Mouse (Mus musculus): ENCODE results near the gene Banf1.
A peak's percentile ranks its signal among the peaks of the same experiment; 100 is the strongest.

DNA sequence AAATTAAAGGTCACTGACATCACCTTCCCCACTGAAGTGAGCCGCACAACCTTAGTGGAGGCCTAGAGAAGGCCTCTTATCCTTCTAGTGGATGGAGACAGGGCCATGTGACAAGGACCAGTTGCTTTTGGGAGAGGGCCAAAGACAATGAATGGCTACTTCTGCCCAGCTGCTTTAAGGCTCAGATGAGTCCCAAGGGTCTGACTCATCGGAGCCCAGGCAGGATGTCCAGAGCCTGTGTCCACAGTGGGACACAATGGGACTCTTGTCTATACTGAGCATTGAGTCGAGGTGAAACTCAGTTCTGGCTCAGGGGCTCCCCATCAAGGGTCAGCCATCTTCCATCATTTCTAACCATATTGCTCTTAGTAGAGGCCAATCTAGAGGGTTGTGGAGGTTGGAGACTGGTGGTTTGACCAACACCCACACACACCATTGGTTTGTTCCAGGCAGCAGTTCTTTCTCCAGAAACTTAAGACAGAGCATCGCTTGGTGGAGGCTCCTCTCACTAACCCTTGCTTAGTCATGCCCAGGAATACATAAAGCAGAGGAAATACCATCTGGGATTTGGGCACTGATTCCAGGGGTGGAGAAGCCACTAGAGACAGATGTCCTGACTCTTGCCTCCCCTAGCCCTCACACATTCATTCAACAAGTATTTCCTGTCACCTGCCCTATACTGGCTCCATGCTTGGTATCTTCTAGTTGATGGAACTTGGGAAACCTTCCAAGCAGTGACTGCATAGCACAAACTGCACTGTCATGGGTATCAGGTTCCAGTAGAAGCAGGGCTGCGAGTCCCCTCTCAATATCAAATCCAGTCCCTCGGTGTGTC lies 21.5 kb downstream of the Banf1 start:
- TF ChIP-seq E2F4 (IDR thresholded peaks at IDR 0.05; ENCODE audit: insufficient read depth) (no peak), POLR2A (IDR thresholded peaks at IDR 0.05; ENCODE audit: insufficient read length, low read depth) (peak; percentile 14), SRF (IDR thresholded peaks at IDR 0.05; ENCODE audit: control insufficient read depth, insufficient read length, low read depth) (no peak), USF1 (IDR thresholded peaks at IDR 0.05; ENCODE audit: low read depth) (peak; percentile 96)

Data from myocyte (in vitro differentiated cells).